Comparison of ENCODE assay signal across 8 mouse cellular contexts in genomic region chr8:112045896-112046295, GRCm38 (mm10). TPM values are rescaled to one million over a fixed set of nuclear protein-coding genes. Genes with fewer than 3 reads are reported as not detected.
A peak's percentile ranks its signal among the peaks of the same experiment; 100 is the strongest.
DNase-seq lines count a peak whose midpoint lies in the region; ATAC-seq and TF ChIP-seq lines count a peak whose summit lies in the region.

No protein-coding gene starts in this region.

- H3K4me1 ChIP-seq in midbrain, embryonic 15.5 days = no peaks in the 10 kb centered on the region
- H3K4me1 ChIP-seq in spleen, adult 2 months (ENCODE audit: control insufficient read depth, insufficient read depth, insufficient read length) = no peaks in the 10 kb centered on the region

- no peak overlapping the region for H3K4me2 ChIP-seq in midbrain, embryonic 15.5 days

- intact Hi-C loops in left cerebral cortex, postnatal 36 days (cut with DNase I) = loop anchor here (1.0 to 2.0 kb wide), 2 partner anchors 1536 to 1587 kb away; no protein-coding TSS in a partner anchor

- peak; percentile 74; the same call in 1 of the 2 replicates for TF ChIP-seq CTCF in spleen, adult 2 months (IDR thresholded peaks at IDR 0.05; ENCODE audit: extremely low read depth, insufficient read depth, insufficient read length, insufficient replicate concordance)

- WGBS in midbrain, embryonic 15.5 days = 3% methylated on average over 7 of the region's 7 CpGs
- WGBS in spleen, adult 2 months = under 1% methylated on average over 7 of the region's 7 CpGs

- H3K4me3 ChIP-seq in midbrain, embryonic 15.5 days = no peak overlapping the region
- no peak overlapping the region for H3K4me3 ChIP-seq in spleen, adult 2 months (ENCODE audit: extremely low read depth, insufficient read depth, insufficient read length)

- H3K27ac ChIP-seq in midbrain, embryonic 15.5 days = no peak overlapping the region
- H3K27ac ChIP-seq in spleen, adult 2 months (ENCODE audit: insufficient read depth, low read length) = no peak overlapping the region

- no peaks in the 10 kb centered on the region for H3K36me3 ChIP-seq in midbrain, embryonic 15.5 days (replicated peaks)
- no peaks in the 10 kb centered on the region for H3K36me3 ChIP-seq in spleen, adult 2 months (ENCODE audit: control insufficient read depth, insufficient read depth, low read length)

- no peaks in the 10 kb centered on the region for H3K9me3 ChIP-seq in midbrain, embryonic 15.5 days

- peak; percentile 80 for DNase-seq in 416B (ENCODE audit: low read depth)
- DNase-seq in adrenal gland, adult 8-10 months = peak; percentile 45
- peak; percentile 88 for DNase-seq in embryo, embryonic 11 days
- peak; percentile 16 for DNase-seq in gastrocnemius, postnatal 25 days
- peak; percentile 81 for DNase-seq in kidney, adult 18-20 months
- DNase-seq in left cerebral cortex, postnatal 36 days (ENCODE audit: low spot score in 2 of 2) = peak; percentile 79 to 82
- DNase-seq in spleen, adult 2 months (ENCODE audit: low read depth in 1 of 2, low spot score in 2 of 2) = peak; percentile 39 to 58

- H3K27me3 ChIP-seq in midbrain, embryonic 15.5 days (replicated peaks) = no peaks in the 10 kb centered on the region
- H3K27me3 ChIP-seq in spleen, adult 2 months (ENCODE audit: control insufficient read depth, insufficient read depth, low read length) = no peaks in the 10 kb centered on the region

- no peak for TF ChIP-seq POLR2A in spleen, adult 2 months (IDR thresholded peaks at IDR 0.05; ENCODE audit: low read depth, low read length)

- peak; percentile 71 for ATAC-seq in midbrain, embryonic 15.5 days (replicated peaks)

- H3K9ac ChIP-seq in midbrain, embryonic 15.5 days = no peak overlapping the region

RNA-seq across cellular contexts. Expression of gene Gm6793, which starts 31.1 kb away (rescaled TPM):
- total RNA-seq in adrenal gland, adult 8-10 months (2022) = under 1 TPM in 2 of 4 experiments, not detected in 2; 0.25 to 0.46 TPM
- not detected for total RNA-seq in gastrocnemius, postnatal 25 days (2021)
- not detected for total RNA-seq in left cerebral cortex, postnatal 36 days (2021)
- polyA plus RNA-seq in midbrain, embryonic 15.5 days (2015; fragmentation: Nextera tagmentation; extraction: Ambion mirVana) = 1.0 and 1.4 TPM in 2 replicates
- not detected in 2 replicates for polyA plus RNA-seq in spleen, adult 2 months (2012; rRNA removed)

RNA-seq across cellular contexts. Expression of gene Terf2ip, which starts 34.7 kb away (rescaled TPM):
- total RNA-seq in adrenal gland, adult 8-10 months (2022) = 10 to 100 TPM; 23.5 to 26.6 (median 24.4) TPM
- total RNA-seq in gastrocnemius, postnatal 25 days (2021) = 1 to 10 TPM; 7.5 to 7.7 TPM
- 10 to 100 TPM; 36.2 to 37.8 TPM for total RNA-seq in left cerebral cortex, postnatal 36 days (2021)
- polyA plus RNA-seq in midbrain, embryonic 15.5 days (2015; fragmentation: Nextera tagmentation; extraction: Ambion mirVana) = 70.0 and 72.1 TPM in 2 replicates
- polyA plus RNA-seq in spleen, adult 2 months (2012; rRNA removed) = 6.9 and 8.1 TPM in 2 replicates

RNA-seq across cellular contexts. Expression of gene Kars, which starts 34.8 kb away (rescaled TPM):
- total RNA-seq in adrenal gland, adult 8-10 months (2022) = 100 to 1,000 TPM; 101 to 113 (median 106) TPM
- total RNA-seq in gastrocnemius, postnatal 25 days (2021) = 100 to 1,000 TPM; 102 to 112 TPM
- total RNA-seq in left cerebral cortex, postnatal 36 days (2021) = 10 to 100 TPM; 68.6 to 73.2 TPM
- polyA plus RNA-seq in midbrain, embryonic 15.5 days (2015; fragmentation: Nextera tagmentation; extraction: Ambion mirVana) = 157 TPM in 2 replicates
- polyA plus RNA-seq in spleen, adult 2 months (2012; rRNA removed) = 25.2 and 27.9 TPM in 2 replicates

RNA-seq across cellular contexts. Expression of gene Adat1, which starts 53.8 kb away (rescaled TPM):
- total RNA-seq in adrenal gland, adult 8-10 months (2022) = 1 to 10 TPM; 4.4 to 6.1 (median 5.6) TPM
- total RNA-seq in gastrocnemius, postnatal 25 days (2021) = 1 to 10 TPM; 1.3 to 2.4 TPM
- 1 to 10 TPM; 4.0 to 8.0 TPM for total RNA-seq in left cerebral cortex, postnatal 36 days (2021)
- polyA plus RNA-seq in midbrain, embryonic 15.5 days (2015; fragmentation: Nextera tagmentation; extraction: Ambion mirVana) = 8.7 and 8.9 TPM in 2 replicates
- 2.2 and 2.6 TPM in 2 replicates for polyA plus RNA-seq in spleen, adult 2 months (2012; rRNA removed)

Comparison
In these comparisons a context has a peak if more than half of its experiments do, and no peak if none do; other contexts are left out.
1. DNase-seq: peak in every context shown above with its lines; median percentile 88 in embryo, embryonic 11 days; 81 in kidney, adult 18-20 months; 80 in left cerebral cortex, postnatal 36 days; 80 in 416B; 48 in spleen, adult 2 months; 45 in adrenal gland, adult 8-10 months; 16 in gastrocnemius, postnatal 25 days.